Mouse (Mus musculus): ENCODE data around the gene Amer2. TPM values are rescaled to one million over a fixed set of nuclear protein-coding genes. Genes with fewer than 3 reads are reported as not detected.

Gene Amer2
- polyA plus RNA-seq, 1 experiment from 2014 or later = 1.1 TPM

Other genes starting within 250 kb of the Amer2 start
- 5.9 and 6.5 TPM in 2 replicates for gene Atp8a2, start 176.1 kb upstream of the Amer2 start, polyA plus RNA-seq (2014; fragmentation: Nextera tagmentation; extraction: Ambion mirVana)
- gene Nupl1, start 121.8 kb upstream of the Amer2 start, polyA plus RNA-seq (2014; fragmentation: Nextera tagmentation; extraction: Ambion mirVana) = 0.13 TPM in 1 of 2 replicates, not detected in the other
- 62.7 and 66.2 TPM in 2 replicates for gene Gm49336, start 121.8 kb upstream of the Amer2 start, polyA plus RNA-seq (2014; fragmentation: Nextera tagmentation; extraction: Ambion mirVana)
- 35.6 and 36.0 TPM in 2 replicates for gene Mtmr6, start 108.0 kb upstream of the Amer2 start, polyA plus RNA-seq (2014; fragmentation: Nextera tagmentation; extraction: Ambion mirVana)